Mouse (Mus musculus): Measurements from ENCODE around the gene Triobp. TPM values are rescaled to one million over a fixed set of nuclear protein-coding genes. Genes with fewer than 3 reads are reported as not detected.

Gene Triobp
- polyA plus RNA-seq, 1 experiment, result 32.9 TPM

- no peak overlapping the region for H3K4me3 ChIP-seq (replicated peaks; ENCODE audit: control insufficient read depth, low read depth, low read length)
- no peak overlapping the region for H3K27ac ChIP-seq (ENCODE audit: control insufficient read depth, insufficient read depth, low read depth, low read length, poor library complexity)
- H3K4me1 ChIP-seq (ENCODE audit: control insufficient read depth, insufficient read depth, low read length), result no peaks in the 10 kb centered on the region
- 79% methylated on average over 11 of the region's 11 CpGs for WGBS
- no peak for TF ChIP-seq POLR2A (IDR thresholded peaks at IDR 0.05; ENCODE audit: borderline replicate concordance, control insufficient read depth, low read depth, low read length)
- no peak for TF ChIP-seq CTCF (IDR thresholded peaks at IDR 0.05; ENCODE audit: control insufficient read depth, insufficient read depth, low read length)
Measured at GRCm38 (mm10) chr15:78959537-78959936, 12.0 kb downstream of the Triobp start.

GRCm38 (mm10) chr15:78960088-78960487 lies 12.6 kb downstream of the Triobp start:
- WGBS, result 69% methylated on average over 4 of the region's 4 CpGs
- no peak overlapping the region for H3K27ac ChIP-seq (ENCODE audit: control insufficient read depth, insufficient read depth, low read depth, low read length, poor library complexity)
- H3K4me1 ChIP-seq (ENCODE audit: control insufficient read depth, insufficient read depth, low read length), result no peaks in the 10 kb centered on the region
- TF ChIP-seq POLR2A (IDR thresholded peaks at IDR 0.05; ENCODE audit: borderline replicate concordance, control insufficient read depth, low read depth, low read length) (no peak), CTCF (IDR thresholded peaks at IDR 0.05; ENCODE audit: control insufficient read depth, insufficient read depth, low read length) (no peak)
- no peak overlapping the region for H3K4me3 ChIP-seq (replicated peaks; ENCODE audit: control insufficient read depth, low read depth, low read length)

GRCm38 (mm10) chr15:78962885-78963284 lies 15.4 kb downstream of the Triobp start:
- no peaks in the 10 kb centered on the region for H3K4me1 ChIP-seq (ENCODE audit: control insufficient read depth, insufficient read depth, low read length)
- 34% methylated on average over 2 of the region's 2 CpGs for WGBS
- no peak overlapping the region for H3K4me3 ChIP-seq (replicated peaks; ENCODE audit: control insufficient read depth, low read depth, low read length)
- peak; percentile 81 for TF ChIP-seq CTCF (IDR thresholded peaks at IDR 0.05; ENCODE audit: control insufficient read depth, insufficient read depth, low read length)
- TF ChIP-seq POLR2A (IDR thresholded peaks at IDR 0.05; ENCODE audit: borderline replicate concordance, control insufficient read depth, low read depth, low read length), result no peak
- H3K27ac ChIP-seq (ENCODE audit: control insufficient read depth, insufficient read depth, low read depth, low read length, poor library complexity), result no peak overlapping the region

- 60% methylated on average over 6 of the region's 6 CpGs for WGBS
Measured at GRCm38 (mm10) chr15:78971626-78972025, 24.1 kb downstream of the Triobp start.

GRCm38 (mm10) chr15:78973950-78974349 lies 26.4 kb downstream of the Triobp start:
- Histone ChIP-seq H3K4me1 (ENCODE audit: control insufficient read depth, insufficient read depth, low read length) (peaks cover 5% of the 10 kb centered on the region; the same call in 1 of the 2 replicates), H3K4me3 (replicated peaks; ENCODE audit: control insufficient read depth, low read depth, low read length) (no peak overlapping the region), H3K27ac (ENCODE audit: control insufficient read depth, insufficient read depth, low read depth, low read length, poor library complexity) (no peak overlapping the region)
- 85% methylated on average over 7 of the region's 7 CpGs for WGBS
- TF ChIP-seq POLR2A (IDR thresholded peaks at IDR 0.05; ENCODE audit: borderline replicate concordance, control insufficient read depth, low read depth, low read length) (no peak), CTCF (IDR thresholded peaks at IDR 0.05; ENCODE audit: control insufficient read depth, insufficient read depth, low read length) (peak; percentile 33; the same call in 1 of the 2 replicates)

More at GRCm38 (mm10) chr15:78971626-78972025, 24.1 kb downstream of the Triobp start:
- TF ChIP-seq CTCF (IDR thresholded peaks at IDR 0.05; ENCODE audit: control insufficient read depth, insufficient read depth, low read length) (no peak), POLR2A (IDR thresholded peaks at IDR 0.05; ENCODE audit: borderline replicate concordance, control insufficient read depth, low read depth, low read length) (no peak)
- Histone ChIP-seq H3K27ac (ENCODE audit: control insufficient read depth, insufficient read depth, low read depth, low read length, poor library complexity) (no peak overlapping the region), H3K4me1 (ENCODE audit: control insufficient read depth, insufficient read depth, low read length) (peaks cover 5% of the 10 kb centered on the region; the same call in 1 of the 2 replicates), H3K4me3 (replicated peaks; ENCODE audit: control insufficient read depth, low read depth, low read length) (no peak overlapping the region)

- Histone ChIP-seq H3K4me1 (ENCODE audit: control insufficient read depth, insufficient read depth, low read length) (peaks cover 14% of the 10 kb centered on the region; the same call in 1 of the 2 replicates), H3K27ac (ENCODE audit: control insufficient read depth, insufficient read depth, low read depth, low read length, poor library complexity) (peak overlapping the region; percentile 55), H3K4me3 (replicated peaks; ENCODE audit: control insufficient read depth, low read depth, low read length) (no peak overlapping the region)
- 69% methylated on average over 8 of the region's 8 CpGs for WGBS
- TF ChIP-seq POLR2A (IDR thresholded peaks at IDR 0.05; ENCODE audit: borderline replicate concordance, control insufficient read depth, low read depth, low read length) (no peak), CTCF (IDR thresholded peaks at IDR 0.05; ENCODE audit: control insufficient read depth, insufficient read depth, low read length) (no peak)
Measured at GRCm38 (mm10) chr15:78977676-78978159, 30.2 kb downstream of the Triobp start.

- TF ChIP-seq CTCF (IDR thresholded peaks at IDR 0.05; ENCODE audit: control insufficient read depth, insufficient read depth, low read length), result no peak
- TF ChIP-seq POLR2A (IDR thresholded peaks at IDR 0.05; ENCODE audit: borderline replicate concordance, control insufficient read depth, low read depth, low read length), result 0 out of 2 replicates have a peak, but pooled peaks have one; percentile 6
- Histone ChIP-seq H3K4me3 (replicated peaks; ENCODE audit: control insufficient read depth, low read depth, low read length) (no peak overlapping the region), H3K4me1 (ENCODE audit: control insufficient read depth, insufficient read depth, low read length) (peaks cover 14% of the 10 kb centered on the region; the same call in 1 of the 2 replicates), H3K27ac (ENCODE audit: control insufficient read depth, insufficient read depth, low read depth, low read length, poor library complexity) (peak overlapping the region; percentile 87)
- 10% methylated on average over 4 of the region's 4 CpGs for WGBS
Measured at GRCm38 (mm10) chr15:78978875-78979274, 31.4 kb downstream of the Triobp start.

GRCm38 (mm10) chr15:78980084-78980483 lies 32.6 kb downstream of the Triobp start:
- Histone ChIP-seq H3K27ac (ENCODE audit: control insufficient read depth, insufficient read depth, low read depth, low read length, poor library complexity) (no peak overlapping the region; the same call in 1 of the 2 replicates), H3K4me1 (ENCODE audit: control insufficient read depth, insufficient read depth, low read length) (peaks cover 20% of the 10 kb centered on the region; the same call in 1 of the 2 replicates), H3K4me3 (replicated peaks; ENCODE audit: control insufficient read depth, low read depth, low read length) (no peak overlapping the region)
- TF ChIP-seq CTCF (IDR thresholded peaks at IDR 0.05; ENCODE audit: control insufficient read depth, insufficient read depth, low read length) (no peak), POLR2A (IDR thresholded peaks at IDR 0.05; ENCODE audit: borderline replicate concordance, control insufficient read depth, low read depth, low read length) (no peak)
- 84% methylated on average over 4 of the region's 4 CpGs for WGBS
